Mouse (Mus musculus) adrenal gland, postnatal 4 days (tissue): ENCODE measurements at regions not wholly inside any gene's neighbourhood (a gene's known extent, or its start where the extent isn't known, plus 50 kb on each side); places are given as distances from the start of the nearest gene placed in this dataset.

ENCODE experiments used
- DNase-seq, 2 experiments: peaks; one replicate each; pipeline ENCODE4 v3.0.0; 2021 to 2022; ENCODE audit warnings: low spot score in 2 of 2, mixed read lengths in 2 of 2

GRCm38 (mm10) chr17:49212918-49213317, 215.2 kb upstream of the Mocs1 start:
- DNase-seq, result no peak

- DNase-seq, result no peak
These were observed 212.9 kb upstream of the Mocs1 start for GRCm38 (mm10) chr17:49215281-49215680.

GRCm38 (mm10) chr17:49219512-49220197, 208.5 kb upstream of the Mocs1 start:
- DNase-seq, result no peak

GRCm38 (mm10) chr17:49223212-49223611, 204.9 kb upstream of the Mocs1 start:
- no peak for DNase-seq

GRCm38 (mm10) chr17:49223651-49224050, 204.5 kb upstream of the Mocs1 start:
- DNase-seq, result no peak

GRCm38 (mm10) chr17:49225255-49226015, 202.7 kb upstream of the Mocs1 start:
- DNase-seq, result no peak

- DNase-seq, result no peak
These were observed 202.2 kb upstream of the Mocs1 start for GRCm38 (mm10) chr17:49226016-49226400.

- no peak for DNase-seq
These were observed 196.9 kb upstream of the Mocs1 start for GRCm38 (mm10) chr17:49231287-49231686.

GRCm38 (mm10) chr17:49240097-49240496, 188.1 kb upstream of the Mocs1 start:
- DNase-seq, result no peak

- peak in 1 of 2 experiments; percentile 35 for DNase-seq
These were observed 184.7 kb upstream of the Mocs1 start for GRCm38 (mm10) chr17:49243419-49243818.

GRCm38 (mm10) chr17:49245013-49245412, 183.1 kb upstream of the Mocs1 start:
- no peak for DNase-seq

GRCm38 (mm10) chr17:49247215-49247614, 180.9 kb upstream of the Mocs1 start:
- no peak for DNase-seq

GRCm38 (mm10) chr17:49250726-49251537, 177.2 kb upstream of the Mocs1 start:
- DNase-seq, result no peak

GRCm38 (mm10) chr17:49252271-49252670, 175.9 kb upstream of the Mocs1 start:
- no peak for DNase-seq

GRCm38 (mm10) chr17:49258496-49258895, 169.7 kb upstream of the Mocs1 start:
- DNase-seq, result no peak

- no peak for DNase-seq
These were observed 165.8 kb upstream of the Mocs1 start for GRCm38 (mm10) chr17:49262394-49262793.

GRCm38 (mm10) chr17:49266343-49266742, 161.8 kb upstream of the Mocs1 start:
- no peak for DNase-seq

- no peak for DNase-seq
These were observed 158.2 kb upstream of the Mocs1 start for GRCm38 (mm10) chr17:49269943-49270342.

- DNase-seq, result no peak
These were observed 155.3 kb upstream of the Mocs1 start for GRCm38 (mm10) chr17:49272661-49273448.

- DNase-seq, result no peak
These were observed 153.2 kb upstream of the Mocs1 start for GRCm38 (mm10) chr17:49274936-49275335.

GRCm38 (mm10) chr17:49275421-49275820, 152.7 kb upstream of the Mocs1 start:
- no peak for DNase-seq
